Mouse (Mus musculus): ENCODE measurements around the gene Npdc1. TPM values are rescaled to one million over a fixed set of nuclear protein-coding genes. Genes with fewer than 3 reads are reported as not detected.
"Not testable (repeated sequence)": the region's sequence is repeated elsewhere in the genome, so short reads cannot be mapped to it uniquely, and the experiment has no call there.

The Npdc1 gene
- polyA plus RNA-seq, 1 experiment from 2014 or later, result 43.9 TPM

GRCm38 (mm10) chr2:25413436-25413835 lies 14.3 kb downstream of the Npdc1 start:
- not testable (repeated sequence) for H3K27ac ChIP-seq; DNase-seq (ENCODE audit: low spot score); H3K4me3 ChIP-seq (replicated peaks; ENCODE audit: low read depth, low read length); H3K36me3 ChIP-seq (ENCODE audit: insufficient read depth, low read length); H3K27me3 ChIP-seq (ENCODE audit: insufficient read depth, low read length); H3K4me1 ChIP-seq (replicated peaks; ENCODE audit: insufficient read depth, low read length); ATAC-seq (replicated peaks; ENCODE audit: low FRiP score, low read depth); H3K9me3 ChIP-seq (replicated peaks; ENCODE audit: low read length); H3K9ac ChIP-seq (ENCODE audit: low read depth, low read length); H3K4me2 ChIP-seq (ENCODE audit: low read length)
- peak; percentile 48 for TF ChIP-seq CTCF (IDR thresholded peaks at IDR 0.05; ENCODE audit: low read depth)

DNA sequence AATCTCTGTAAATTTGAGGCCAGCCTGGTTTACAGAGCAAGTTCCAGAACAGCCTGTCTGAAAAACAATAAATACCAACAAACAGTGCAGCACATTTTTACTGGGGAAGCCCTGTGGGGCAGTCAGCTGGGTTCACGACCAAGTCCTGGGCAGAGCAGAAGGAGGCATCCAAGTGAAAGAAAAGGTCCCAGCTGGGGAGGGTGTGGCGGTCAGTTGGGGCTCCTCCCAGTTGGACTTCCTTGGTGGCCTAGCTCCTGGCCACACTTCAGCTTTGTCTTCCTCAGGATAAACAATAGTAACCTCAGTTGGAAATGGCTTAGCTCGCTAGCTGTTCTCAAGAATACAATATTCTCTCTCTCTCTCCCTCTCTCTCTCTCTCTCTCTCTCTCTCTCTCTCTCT lies 18.3 kb downstream of the Npdc1 start:
- H3K9ac ChIP-seq (ENCODE audit: low read depth, low read length), result no peak overlapping the region
- DNase-seq (ENCODE audit: low spot score), result no peak
- no peaks in the 10 kb centered on the region for H3K36me3 ChIP-seq (ENCODE audit: insufficient read depth, low read length)
- H3K4me2 ChIP-seq (ENCODE audit: low read length), result no peak overlapping the region
- no peaks in the 10 kb centered on the region for H3K9me3 ChIP-seq (replicated peaks; ENCODE audit: low read length)
- 22% methylated on average over 3 of the region's 3 CpGs for WGBS
- H3K27ac ChIP-seq, result no peak overlapping the region
- H3K4me3 ChIP-seq (replicated peaks; ENCODE audit: low read depth, low read length), result no peak overlapping the region
- H3K4me1 ChIP-seq (replicated peaks; ENCODE audit: insufficient read depth, low read length), result no peaks in the 10 kb centered on the region
- TF ChIP-seq CTCF (IDR thresholded peaks at IDR 0.05; ENCODE audit: low read depth), result no peak
- no peaks in the 10 kb centered on the region for H3K27me3 ChIP-seq (ENCODE audit: insufficient read depth, low read length)
- no peak for ATAC-seq (replicated peaks; ENCODE audit: low FRiP score, low read depth)

DNA sequence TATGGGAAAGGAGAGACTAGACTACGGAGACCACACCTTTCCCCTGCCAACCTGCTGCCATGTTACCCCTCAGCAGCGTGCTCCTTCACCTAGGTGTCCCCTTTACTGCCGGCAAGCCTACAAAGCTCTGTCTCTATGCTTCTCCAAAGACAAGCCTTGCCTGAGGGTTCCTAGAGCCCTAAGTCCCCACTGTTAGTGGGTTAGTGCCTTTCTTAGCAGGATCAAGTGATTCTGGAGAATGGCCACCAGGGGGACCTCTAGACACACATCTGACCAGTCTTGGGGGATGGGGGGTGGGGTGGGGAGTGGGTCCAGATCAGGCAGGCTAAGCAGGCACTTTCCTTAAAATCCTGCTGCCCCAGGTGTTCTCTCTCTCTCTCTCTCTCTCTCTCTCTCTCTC lies 22.7 kb downstream of the Npdc1 start:
- H3K27me3 ChIP-seq (ENCODE audit: insufficient read depth, low read length), result no peaks in the 10 kb centered on the region
- no peaks in the 10 kb centered on the region for H3K4me1 ChIP-seq (replicated peaks; ENCODE audit: insufficient read depth, low read length)
- no peak overlapping the region for H3K27ac ChIP-seq
- no peak overlapping the region for H3K4me2 ChIP-seq (ENCODE audit: low read length)
- TF ChIP-seq CTCF (IDR thresholded peaks at IDR 0.05; ENCODE audit: low read depth), result peak; percentile 77
- DNase-seq (ENCODE audit: low spot score), result peak; percentile 66
- H3K4me3 ChIP-seq (replicated peaks; ENCODE audit: low read depth, low read length), result no peak overlapping the region
- 26% methylated on average over 3 of the region's 3 CpGs for WGBS
- peak; percentile 23; the same call in 1 of the 2 replicates for ATAC-seq (replicated peaks; ENCODE audit: low FRiP score, low read depth)
- H3K9ac ChIP-seq (ENCODE audit: low read depth, low read length), result no peak overlapping the region
- H3K36me3 ChIP-seq (ENCODE audit: insufficient read depth, low read length), result no peaks in the 10 kb centered on the region
- no peaks in the 10 kb centered on the region for H3K9me3 ChIP-seq (replicated peaks; ENCODE audit: low read length)

- H3K4me2 ChIP-seq (ENCODE audit: low read length), result no peak within 1 kb of the TSS
- DNase-seq (ENCODE audit: low spot score) (no peak), ATAC-seq (replicated peaks; ENCODE audit: low FRiP score, low read depth) (0 out of 2 replicates have a peak, but pooled peaks have one; percentile 24)
- no peak within 1 kb of the TSS for H3K9ac ChIP-seq (ENCODE audit: low read depth, low read length)
- no peaks in the 10 kb centered on the region for H3K36me3 ChIP-seq (ENCODE audit: insufficient read depth, low read length)
- no peaks in the 10 kb centered on the region for H3K9me3 ChIP-seq (replicated peaks; ENCODE audit: low read length)
- no peak within 1 kb of the TSS for H3K4me3 ChIP-seq (replicated peaks; ENCODE audit: low read depth, low read length)
- 52% methylated on average over 17 of the region's 17 CpGs for WGBS
- H3K27me3 ChIP-seq (ENCODE audit: insufficient read depth, low read length), result no peaks in the 10 kb centered on the region
- no peaks in the 10 kb centered on the region for H3K4me1 ChIP-seq (replicated peaks; ENCODE audit: insufficient read depth, low read length)
- H3K27ac ChIP-seq, result no peak within 1 kb of the TSS
- TF ChIP-seq CTCF (IDR thresholded peaks at IDR 0.05; ENCODE audit: low read depth), result no peak
Observed at GRCm38 (mm10) chr2:25422587-25423410, 23.6 kb downstream of the Npdc1 start, which contains the start of gene Fut7. Fut7 (plus strand) TSS chr2:25423267.

GRCm38 (mm10) chr2:25423626-25424025 lies 24.5 kb downstream of the Npdc1 start:
- ATAC-seq (replicated peaks; ENCODE audit: low FRiP score, low read depth), result no peak

DNA sequence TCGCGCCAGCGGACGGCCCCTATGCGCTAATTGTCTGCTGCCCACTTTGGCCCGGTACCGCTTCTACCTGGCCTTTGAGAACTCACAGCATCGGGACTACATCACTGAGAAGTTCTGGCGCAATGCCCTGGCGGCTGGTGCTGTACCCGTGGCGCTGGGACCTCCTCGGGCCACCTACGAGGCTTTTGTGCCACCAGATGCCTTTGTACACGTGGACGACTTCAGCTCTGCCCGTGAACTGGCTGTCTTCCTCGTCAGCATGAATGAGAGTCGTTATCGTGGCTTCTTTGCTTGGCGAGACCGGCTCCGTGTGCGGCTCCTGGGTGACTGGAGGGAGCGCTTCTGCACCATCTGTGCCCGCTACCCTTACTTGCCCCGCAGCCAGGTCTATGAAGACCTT lies 26.3 kb downstream of the Npdc1 start:
- Histone ChIP-seq H3K4me3 (replicated peaks; ENCODE audit: low read depth, low read length) (no peak overlapping the region), H3K9ac (ENCODE audit: low read depth, low read length) (no peak overlapping the region), H3K36me3 (ENCODE audit: insufficient read depth, low read length) (no peaks in the 10 kb centered on the region), H3K27me3 (ENCODE audit: insufficient read depth, low read length) (no peaks in the 10 kb centered on the region), H3K9me3 (replicated peaks; ENCODE audit: low read length) (no peaks in the 10 kb centered on the region), H3K27ac (no peak overlapping the region), H3K4me1 (replicated peaks; ENCODE audit: insufficient read depth, low read length) (peaks cover 13% of the 10 kb centered on the region; the same call in 1 of the 2 replicates), H3K4me2 (ENCODE audit: low read length) (no peak overlapping the region)
- 59% methylated on average over 27 of the region's 27 CpGs for WGBS
- ATAC-seq (replicated peaks; ENCODE audit: low FRiP score, low read depth), result no peak
- DNase-seq (ENCODE audit: low spot score), result no peak
- TF ChIP-seq CTCF (IDR thresholded peaks at IDR 0.05; ENCODE audit: low read depth), result no peak

More at GRCm38 (mm10) chr2:25423626-25424025, 24.5 kb downstream of the Npdc1 start:
- Histone ChIP-seq H3K27me3 (ENCODE audit: insufficient read depth, low read length) (no peaks in the 10 kb centered on the region), H3K4me1 (replicated peaks; ENCODE audit: insufficient read depth, low read length) (no peaks in the 10 kb centered on the region), H3K4me3 (replicated peaks; ENCODE audit: low read depth, low read length) (no peak overlapping the region), H3K9ac (ENCODE audit: low read depth, low read length) (no peak overlapping the region), H3K9me3 (replicated peaks; ENCODE audit: low read length) (no peaks in the 10 kb centered on the region), H3K36me3 (ENCODE audit: insufficient read depth, low read length) (no peaks in the 10 kb centered on the region), H3K27ac (no peak overlapping the region), H3K4me2 (ENCODE audit: low read length) (no peak overlapping the region)
- 55% methylated on average over 1 of the region's 1 CpGs for WGBS
- no peak for DNase-seq (ENCODE audit: low spot score)
- no peak for TF ChIP-seq CTCF (IDR thresholded peaks at IDR 0.05; ENCODE audit: low read depth)
